Mouse (Mus musculus): ENCODE results near the gene Noto.

- no peak for TF ChIP-seq CTCF (IDR thresholded peaks at IDR 0.05 in 2 of 3, conservative IDR thresholded peaks at IDR 0.05 in 1 of 3; ENCODE audit: control insufficient read depth in 1 of 3, insufficient read depth in 1 of 3, low read depth in 2 of 3, low read length in 3 of 3, poor library complexity in 1 of 3, severe bottlenecking in 1 of 3)
- TF ChIP-seq ELF1 (IDR thresholded peaks at IDR 0.05; ENCODE audit: low read depth, low read length), result no peak
- no peak for TF ChIP-seq MYC (IDR thresholded peaks at IDR 0.05; ENCODE audit: low read depth, low read length)
- TF ChIP-seq TAL1 (IDR thresholded peaks at IDR 0.05; ENCODE audit: low read length), result no peak
- TF ChIP-seq ZKSCAN1 (IDR thresholded peaks at IDR 0.05; ENCODE audit: low read depth, low read length), result no peak
- TF ChIP-seq MXI1 (IDR thresholded peaks at IDR 0.05; ENCODE audit: low read depth, low read length), result no peak
- TF ChIP-seq NELFE (IDR thresholded peaks at IDR 0.05; ENCODE audit: low read depth, low read length), result no peak
- no peak for TF ChIP-seq HCFC1 (IDR thresholded peaks at IDR 0.05; ENCODE audit: low read depth, low read length)
- TF ChIP-seq POLR2A (IDR thresholded peaks at IDR 0.05; ENCODE audit: control insufficient read depth in 1 of 2, insufficient read depth in 1 of 2, low read depth in 1 of 2, low read length in 2 of 2, poor library complexity in 1 of 2), result no peak
- no peak for TF ChIP-seq USF1 (IDR thresholded peaks at IDR 0.05; ENCODE audit: low read depth, low read length)
Measured at GRCm38 (mm10) chr6:85403039-85403438, 20.6 kb upstream of the Noto start.
